Mouse (Mus musculus) layer of hippocampus, adult 2 months (tissue): Measurements from ENCODE around the gene Ubxn4. TPM values are rescaled to one million over a fixed set of nuclear protein-coding genes. Genes with fewer than 3 reads are reported as not detected.

Experiments
- DNase-seq, 2 experiments: peaks; one replicate each; pipeline ENCODE4 v3.0.0; 2022; ENCODE audit warnings: low spot score in 2 of 2
- H3K27ac ChIP-seq: fragments of 200-600 bp; 2 replicates; pipeline ENCODE4 v1.8.1; 2022
- H3K4me3 ChIP-seq: fragments of 200-600 bp; 2 replicates; pipeline ENCODE4 v1.8.1; 2022; ENCODE audit warnings: mild to moderate bottlenecking
- CTCF ChIP-seq: fragments of 200-600 bp; conservative IDR thresholded peaks from 2 replicates; pipeline ENCODE4 v1.8.1; 2022; ENCODE audit warnings: antibody characterized with exemption, mild to moderate bottlenecking, moderate library complexity
- microRNA-seq, 2 experiments: library from miRNA; unstranded; fragments of <30 nt; microRNA quantifications; one replicate each; pipeline ENCODE4 v1.2.0; 2021
- total RNA-seq, 2 experiments: library from RNA; stranded (reverse); gene quantifications; 2 replicates each; pipeline ENCODE4 v1.2.3; 2021

The Ubxn4 gene
- total RNA-seq, 2 experiments from 2014 or later: 61.7 to 62.8 TPM

DNA sequence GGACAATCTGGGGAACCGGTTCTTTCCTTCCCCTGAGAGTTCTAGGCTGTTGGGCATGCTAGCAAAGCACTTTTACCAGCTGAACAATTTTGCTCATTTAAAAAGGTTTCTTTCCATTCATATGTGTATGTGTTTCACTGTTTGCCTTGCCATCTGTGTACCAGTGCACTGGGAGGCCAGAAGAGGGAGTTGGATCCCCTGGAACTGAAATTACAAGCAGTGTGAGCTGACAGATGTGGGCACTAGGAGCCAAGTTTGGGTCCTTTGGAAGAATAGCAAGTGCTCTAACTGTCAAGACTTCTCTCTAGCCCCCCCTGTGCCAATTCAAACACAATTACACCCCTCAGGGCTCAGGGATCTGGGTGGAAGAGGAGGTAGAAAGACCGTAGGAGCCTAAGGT lies 81.0 kb downstream of the Ubxn4 start:
- peak in 1 of 2 experiments; percentile 33 for DNase-seq
- TF ChIP-seq CTCF: peak; percentile 58
- peak overlapping the region; percentile 77 for H3K27ac ChIP-seq
- no peak overlapping the region for H3K4me3 ChIP-seq

DNA sequence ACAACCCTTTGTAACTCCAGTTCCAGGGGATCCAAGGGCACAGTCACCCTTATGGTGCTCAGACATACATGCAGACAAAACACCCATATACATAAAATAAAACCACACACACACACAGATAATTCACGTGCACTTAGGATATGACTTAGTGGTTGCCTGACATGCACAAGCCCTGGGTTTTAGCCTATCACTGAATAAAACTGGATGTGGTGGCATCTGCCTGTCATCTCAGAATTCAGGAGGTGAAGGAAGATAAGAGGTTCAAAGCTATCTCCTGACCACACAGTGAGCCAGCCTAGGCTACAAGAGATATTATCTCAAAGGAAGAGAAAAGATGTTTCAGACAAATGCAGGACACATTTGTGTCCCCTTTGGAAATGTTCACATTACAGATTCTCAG lies 83.4 kb downstream of the Ubxn4 start:
- Histone ChIP-seq H3K4me3 (no peak overlapping the region), H3K27ac (peak overlapping the region; percentile 86)
- no peak for TF ChIP-seq CTCF
- no peak for DNase-seq

DNA sequence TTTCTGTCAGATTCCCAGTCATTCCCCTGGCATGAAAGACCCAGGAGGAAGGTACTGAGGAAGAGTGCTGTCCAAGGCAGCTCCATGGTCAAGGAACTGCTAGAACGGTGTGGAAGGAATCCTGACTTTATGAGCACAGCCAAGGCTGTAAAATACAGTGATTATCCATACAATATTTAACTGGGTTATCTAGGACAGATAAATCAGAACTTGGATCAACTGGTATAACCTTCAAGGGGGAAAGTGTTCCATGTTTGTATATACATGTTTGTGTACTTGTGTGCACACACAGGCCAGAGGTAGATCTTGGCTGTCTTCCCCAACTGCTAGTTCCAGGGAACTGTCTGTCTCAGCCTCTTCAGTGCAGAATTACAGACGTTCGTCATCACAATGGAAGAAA lies 84.5 kb downstream of the Ubxn4 start, which contains the start of gene Lct:
TSS of gene Lct (minus strand) at position 101 of the 400 bp plus-strand sequence.
- DNase-seq: no peak
- Histone ChIP-seq H3K4me3 (no peak within 1 kb of the TSS), H3K27ac (peak within 1 kb of the TSS; percentile 86)
- no peak for TF ChIP-seq CTCF

Small RNAs within 50 kb of the gene (microRNA-seq; reads per million reads assigned to microRNA genes)
- 12,306 to 18,441 reads per million in 2 experiments for gene Mir128-1

Other genes starting within 250 kb of the Ubxn4 start
- gene Zranb3, start 140.9 kb upstream of the Ubxn4 start, total RNA-seq: 1 to 10 TPM; 6.6 to 7.2 TPM
- gene R3hdm1, start 140.7 kb upstream of the Ubxn4 start, total RNA-seq: 100 to 1,000 TPM; 239 to 263 TPM
- 10 to 100 TPM; 58.4 to 74.2 TPM for gene Lct, start 84.4 kb downstream of the Ubxn4 start, total RNA-seq
- 10 to 100 TPM; 17.6 to 23.4 TPM for gene Mcm6, start 115.7 kb downstream of the Ubxn4 start, total RNA-seq
- 10 to 100 TPM; 66.3 to 68.0 TPM for gene Dars, start 173.4 kb downstream of the Ubxn4 start, total RNA-seq